Mouse (Mus musculus) B cell, adult (primary cell): Measurements from ENCODE around the gene Slc26a6. TPM values are rescaled to one million over a fixed set of nuclear protein-coding genes. Genes with fewer than 3 reads are reported as not detected.

Source experiments
- total RNA-seq: library from RNA; stranded (reverse); gene quantifications from 4 replicates; pipeline ENCODE4 v1.2.4, GENCODE M21; 2023; ENCODE audit not compliant: inconsistent age

The Slc26a6 gene
- 9.4 to 15.0 TPM (median 10.4 TPM) in 4 replicates for total RNA-seq

DNA sequence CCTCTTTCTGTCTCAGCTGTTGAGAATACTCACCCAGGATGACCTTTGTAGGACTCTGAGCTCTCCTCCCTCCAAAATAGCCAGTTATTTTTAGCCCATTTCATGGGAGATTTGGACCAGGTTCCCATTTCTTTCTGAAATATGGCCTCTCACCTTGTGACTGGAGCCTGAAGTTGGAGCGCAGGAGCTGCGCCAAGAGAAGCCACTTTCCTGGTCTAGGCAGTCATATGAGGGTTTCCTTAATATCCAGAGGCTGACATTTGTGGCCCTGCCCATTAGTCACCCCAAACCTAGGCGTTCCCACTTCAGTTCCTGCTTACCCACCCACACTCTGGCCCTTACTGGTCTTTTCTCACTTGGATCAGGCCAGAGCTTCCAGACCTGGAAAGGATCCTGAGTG is at the start of gene Slc26a6:
Gene Slc26a6, plus strand, starts transcription at position 308 of the 400 bp plus-strand sequence.

DNA sequence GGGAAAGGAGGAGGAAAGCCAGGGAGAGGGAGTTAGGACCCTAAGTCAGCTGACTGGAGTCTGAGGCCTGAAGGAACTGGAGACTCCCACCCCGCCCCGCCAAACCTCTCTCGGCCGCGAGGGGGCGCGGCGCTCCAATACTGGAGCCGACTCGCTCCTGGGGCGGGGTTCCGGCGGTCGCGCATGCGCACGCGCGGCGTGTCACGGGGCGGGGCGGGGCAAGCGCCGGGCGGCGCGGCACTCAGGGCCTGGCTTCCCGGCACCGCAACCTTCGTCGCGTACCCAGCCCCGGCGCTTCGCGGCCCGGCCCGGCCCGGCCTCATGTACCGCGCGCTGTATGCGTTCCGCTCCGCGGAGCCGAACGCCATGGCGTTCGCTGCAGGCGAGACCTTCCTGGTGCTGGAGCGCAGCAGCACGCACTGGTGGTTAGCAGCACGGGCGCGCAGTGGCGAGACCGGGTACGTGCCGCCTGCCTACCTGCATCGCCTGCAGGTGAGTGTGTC is 44.9 kb upstream of the Slc26a6 start, which contains the start of gene Nckipsd:
Gene Nckipsd, plus strand, starts transcription at position 206 of the 503 bp plus-strand sequence.

GRCm38 (mm10) chr9:108825820-108826699 is 27.0 kb upstream of the Slc26a6 start, which contains the start of gene Celsr3:
TSS of gene Celsr3 (plus strand) at chr9:108826320.

DNA sequence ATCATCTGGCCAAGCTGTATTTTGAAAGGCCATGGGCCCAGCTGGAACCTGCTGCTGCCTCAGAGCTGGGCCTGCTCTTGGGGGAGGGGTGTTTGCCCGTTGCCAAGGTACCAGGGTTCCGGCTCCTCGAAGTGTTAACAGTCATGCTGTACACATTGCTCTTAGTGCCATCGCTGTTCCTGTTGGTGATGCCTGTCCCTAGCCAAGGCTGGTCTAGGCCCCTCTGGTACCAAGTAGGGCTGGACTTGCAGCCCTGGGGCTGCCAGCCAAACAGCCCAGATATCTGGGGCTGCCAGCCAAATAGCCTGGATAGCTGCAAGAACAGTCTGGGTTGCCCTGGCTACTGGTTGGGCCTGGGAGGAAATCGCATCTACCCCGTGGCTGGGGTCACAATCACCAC is 61.4 kb downstream of the Slc26a6 start, which contains the start of gene Tmem89:
Gene Tmem89, plus strand, starts transcription at position 129 of the 400 bp plus-strand sequence.

GRCm38 (mm10) chr9:108936418-108937364 is 83.6 kb downstream of the Slc26a6 start, which contains the start of gene Uqcrc1:
TSS of gene Uqcrc1 (plus strand) at chr9:108936633.

DNA sequence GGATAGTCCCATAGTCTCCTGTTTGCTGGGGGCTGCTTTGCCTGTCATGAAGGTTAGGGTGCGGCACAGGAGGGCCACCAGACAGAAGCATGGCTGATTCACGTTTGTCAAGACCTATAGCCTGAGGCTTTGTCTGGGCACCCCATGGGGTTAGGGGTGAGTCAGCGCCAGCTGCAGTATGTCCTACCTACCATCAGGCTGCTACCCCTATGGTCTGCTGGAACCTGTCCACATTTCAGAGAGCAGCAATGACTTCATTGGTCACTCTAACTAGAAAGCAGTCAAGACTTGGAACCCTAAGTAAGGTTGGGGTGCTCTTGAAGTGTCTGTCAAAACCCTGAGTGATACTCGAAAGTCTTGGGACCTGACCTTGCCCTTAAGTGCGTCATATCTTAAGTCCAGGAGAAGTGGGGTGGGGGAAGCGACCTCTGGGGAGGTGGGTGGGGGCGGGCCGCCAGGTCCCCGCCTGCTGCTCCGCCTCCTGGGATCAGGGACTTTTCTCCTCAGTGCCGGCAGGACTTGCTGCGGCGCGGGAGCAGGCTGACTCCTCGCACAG is 100.1 kb downstream of the Slc26a6 start, which contains the start of gene Col7a1:
Gene Col7a1, plus strand, starts transcription at position 506 of the 556 bp plus-strand sequence.

Other genes starting within 250 kb of the Slc26a6 start
- 146 to 163 TPM (median 155 TPM) in 4 replicates for gene Arih2, start 203.9 kb upstream of the Slc26a6 start, total RNA-seq
- 14.4 to 21.3 TPM (median 19.8 TPM) in 4 replicates for gene Slc25a20, start 191.2 kb upstream of the Slc26a6 start, total RNA-seq
- gene Prkar2a, start 164.0 kb upstream of the Slc26a6 start, total RNA-seq = 8.5 to 10.4 TPM (median 9.6 TPM) in 4 replicates
- 61.0 to 68.4 TPM (median 65.1 TPM) in 4 replicates for gene Ip6k2, start 69.5 kb upstream of the Slc26a6 start, total RNA-seq
- gene Nckipsd, start 44.9 kb upstream of the Slc26a6 start, total RNA-seq = 15.7 to 21.5 TPM (median 17.9 TPM) in 4 replicates
- gene Celsr3, start 27.0 kb upstream of the Slc26a6 start, total RNA-seq = 0.06 to 0.09 TPM in 2 of 4 replicates, not detected in the others
- not detected in 4 replicates for gene Tmem89, start 61.3 kb downstream of the Slc26a6 start, total RNA-seq
- 160 to 191 TPM (median 173 TPM) in 4 replicates for gene Uqcrc1, start 83.3 kb downstream of the Slc26a6 start, total RNA-seq
- 2.9 to 7.1 TPM (median 4.6 TPM) in 4 replicates for gene Col7a1, start 100.3 kb downstream of the Slc26a6 start, total RNA-seq
- gene Ucn2, start 132.7 kb downstream of the Slc26a6 start, total RNA-seq = 0.45 to 0.74 TPM (median 0.64 TPM) in 3 of 4 replicates, not detected in the other
- gene Pfkfb4, start 138.5 kb downstream of the Slc26a6 start, total RNA-seq = 26.1 to 36.7 TPM (median 28.4 TPM) in 4 replicates
- 1,721 to 2,235 TPM (median 1,997 TPM) in 4 replicates for gene Shisa5, start 185.3 kb downstream of the Slc26a6 start, total RNA-seq
- 9.9 to 16.9 TPM (median 14.7 TPM) in 4 replicates for gene Trex1, start 206.5 kb downstream of the Slc26a6 start, total RNA-seq
- 32.4 to 38.0 TPM (median 36.4 TPM) in 4 replicates for gene Atrip, start 220.8 kb downstream of the Slc26a6 start, total RNA-seq
- gene Ccdc51, start 229.2 kb downstream of the Slc26a6 start, total RNA-seq = 7.4 to 10.1 TPM (median 9.6 TPM) in 4 replicates
- 302 to 333 TPM (median 324 TPM) in 4 replicates for gene Tma7, start 229.3 kb downstream of the Slc26a6 start, total RNA-seq
- 0.24 to 0.51 TPM (median 0.28 TPM) in 4 replicates for gene Plxnb1, start 242.1 kb downstream of the Slc26a6 start, total RNA-seq